Mouse (Mus musculus): ENCODE measurements around the gene Gm20388.

The Gm20388 gene

DNA sequence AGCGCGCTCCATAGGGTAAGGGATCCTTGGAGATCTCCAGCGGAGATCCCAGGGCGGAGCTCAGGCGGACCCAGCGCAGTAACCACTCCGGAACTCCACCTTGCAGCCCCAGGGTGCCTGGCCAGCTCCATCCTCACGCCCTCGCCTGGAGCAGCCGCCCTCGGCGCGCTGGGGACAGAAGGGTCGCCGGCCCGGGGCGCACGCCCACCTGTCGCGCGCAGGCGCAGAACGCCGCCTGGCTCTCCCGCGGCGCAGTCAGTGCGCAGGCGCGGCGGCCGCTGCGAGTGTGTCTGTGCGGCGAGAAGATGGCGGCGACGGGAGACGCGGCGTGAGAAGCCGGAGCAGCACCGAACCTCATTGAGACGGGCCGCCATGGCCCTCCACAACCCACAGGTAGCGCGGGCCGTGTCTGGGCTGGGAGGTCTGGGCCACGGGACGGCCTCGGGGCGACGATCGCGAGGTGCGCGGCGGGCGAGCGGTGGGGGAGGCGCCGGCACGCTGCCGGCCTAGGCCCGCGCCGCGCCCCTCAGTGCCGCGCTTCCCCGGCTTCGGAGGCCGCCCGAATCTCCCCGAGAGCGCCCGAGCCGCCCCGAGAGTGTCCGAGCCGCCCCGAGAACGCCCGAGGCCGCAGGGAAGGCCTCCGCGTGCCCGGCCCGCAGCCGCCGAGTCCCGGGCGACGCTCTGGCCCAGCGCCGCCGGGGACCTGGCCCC is at the start of gene Gm20388:
Gm20388 (plus strand) TSS at position 295 of the 711 bp plus-strand sequence.
- DNase-seq (ENCODE audit: low read depth, low spot score), result peak; percentile 92

- DNase-seq (ENCODE audit: low read depth, low spot score), result peak; percentile 96
Measured at GRCm38 (mm10) chr8:119861706-119862389, 48.8 kb upstream of the Gm20388 start, which contains the start of gene Klhl36. Gene Klhl36, plus strand, starts transcription at chr8:119862266.

DNA sequence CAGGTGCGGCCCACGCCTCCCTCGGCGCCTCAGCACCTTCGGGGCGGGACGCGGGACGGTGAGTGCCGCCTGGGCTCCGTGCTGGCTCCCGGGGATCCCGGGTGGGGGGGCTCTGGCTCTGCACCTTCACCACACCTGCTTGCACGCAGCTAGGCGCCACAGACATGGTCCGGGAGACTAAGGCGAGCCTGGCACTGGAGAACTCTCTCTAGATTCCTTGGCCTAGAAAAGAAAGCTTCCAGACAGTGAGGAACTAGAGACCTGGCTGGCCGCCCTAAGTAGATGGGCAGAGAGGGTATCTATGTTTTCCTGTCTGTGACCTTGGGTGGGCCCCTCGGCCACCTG is 48.3 kb upstream of the Gm20388 start:
- no peak for DNase-seq (ENCODE audit: low read depth, low spot score)

- peak; percentile 36 for DNase-seq (ENCODE audit: low read depth, low spot score)
Measured at GRCm38 (mm10) chr8:119862749-119863148, 47.9 kb upstream of the Gm20388 start.

GRCm38 (mm10) chr8:119869616-119870015 is 41.0 kb upstream of the Gm20388 start:
- no peak for DNase-seq (ENCODE audit: low read depth, low spot score)

GRCm38 (mm10) chr8:119873181-119873580 is 37.5 kb upstream of the Gm20388 start:
- DNase-seq (ENCODE audit: low read depth, low spot score), result no peak

DNA sequence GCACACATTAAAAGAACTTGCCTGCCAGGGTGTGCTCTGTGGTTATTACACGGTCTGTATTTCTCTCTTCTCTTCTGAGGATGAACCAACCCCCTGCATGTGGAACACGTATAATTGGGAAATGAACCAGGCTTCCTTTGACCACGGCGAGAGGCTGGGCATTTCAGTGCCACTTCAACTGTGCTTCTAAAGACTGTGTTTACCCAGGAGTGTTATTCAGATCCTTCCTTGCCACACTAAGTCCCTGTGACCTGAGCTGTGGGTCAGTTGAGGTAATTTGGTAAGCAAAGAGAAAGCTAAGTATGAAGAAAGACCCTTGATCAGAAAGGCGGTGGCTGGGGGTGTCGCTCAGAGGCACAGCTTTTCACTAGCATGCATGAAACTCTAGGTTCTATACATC is 29.3 kb upstream of the Gm20388 start:
- DNase-seq (ENCODE audit: low read depth, low spot score), result no peak

GRCm38 (mm10) chr8:119881917-119882316 is 28.7 kb upstream of the Gm20388 start:
- no peak for DNase-seq (ENCODE audit: low read depth, low spot score)

DNA sequence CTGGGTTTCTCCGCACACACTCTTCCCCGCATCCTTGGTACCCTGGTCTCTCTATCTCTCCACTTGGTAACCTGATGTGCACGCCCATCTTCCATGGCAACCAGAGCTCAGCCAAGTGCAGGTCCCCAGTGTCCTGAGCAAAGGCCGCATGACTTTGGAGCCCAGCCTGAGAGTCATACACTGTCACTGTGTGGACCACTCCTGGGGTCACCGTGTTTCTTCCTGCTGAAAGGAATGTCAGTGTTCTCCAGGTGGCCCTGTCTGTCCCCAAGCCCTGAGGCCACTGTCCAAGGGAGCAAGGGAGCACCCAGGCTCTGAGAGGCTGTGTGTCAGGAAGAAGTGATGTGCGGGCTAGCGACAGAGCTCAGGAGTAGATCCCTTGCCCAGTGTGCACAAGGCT is 27.4 kb upstream of the Gm20388 start:
- DNase-seq (ENCODE audit: low read depth, low spot score), result no peak

DNA sequence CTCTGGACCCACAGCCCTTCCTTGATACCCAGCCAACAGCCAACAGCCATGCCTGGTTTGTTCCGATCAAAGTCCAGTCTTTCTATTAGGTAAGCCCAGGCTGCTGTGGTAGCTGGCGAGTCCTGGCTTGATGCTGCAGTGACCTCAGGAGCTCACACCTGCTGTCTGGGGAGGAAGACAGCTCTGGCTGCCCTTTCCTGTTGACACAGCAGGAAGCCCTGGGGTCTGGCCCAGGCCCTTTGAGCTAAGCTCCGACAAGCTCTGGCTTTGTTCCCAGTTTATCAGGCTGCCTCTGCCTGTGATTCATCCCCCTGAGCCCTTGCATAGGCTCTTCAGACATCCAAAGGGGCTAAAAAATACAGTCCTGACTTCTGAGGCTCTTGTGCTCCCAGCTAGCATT is 25.0 kb upstream of the Gm20388 start:
- DNase-seq (ENCODE audit: low read depth, low spot score), result peak; percentile 86

DNA sequence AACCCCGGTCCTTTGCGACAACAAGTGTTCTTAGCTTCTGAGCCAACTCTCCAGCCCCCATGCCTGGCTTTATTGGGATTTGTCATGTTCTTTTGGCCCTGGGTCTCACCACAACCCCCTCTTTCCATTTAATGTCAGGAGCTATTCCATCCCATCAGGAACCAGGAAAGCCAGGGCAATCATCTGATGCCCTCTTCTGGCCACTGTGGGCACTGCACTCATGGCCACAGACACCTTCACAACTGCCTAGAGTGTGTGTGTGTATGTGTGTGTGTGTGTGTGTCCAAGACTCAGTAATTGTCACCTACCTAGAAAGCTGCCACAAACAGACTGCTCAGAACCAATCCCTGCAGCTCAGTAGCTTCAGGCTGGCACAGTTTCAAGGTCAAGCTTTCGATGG is 23.5 kb upstream of the Gm20388 start:
- peak; percentile 27 for DNase-seq (ENCODE audit: low read depth, low spot score)

GRCm38 (mm10) chr8:119888012-119888411 is 22.6 kb upstream of the Gm20388 start:
- DNase-seq (ENCODE audit: low read depth, low spot score), result no peak

- DNase-seq (ENCODE audit: low read depth, low spot score), result no peak
Measured at GRCm38 (mm10) chr8:119897069-119897468, 13.6 kb upstream of the Gm20388 start.

- no peak for DNase-seq (ENCODE audit: low read depth, low spot score)
Measured at GRCm38 (mm10) chr8:119897933-119898332, 12.7 kb upstream of the Gm20388 start.

GRCm38 (mm10) chr8:119901349-119901748 is 9.3 kb upstream of the Gm20388 start:
- no peak for DNase-seq (ENCODE audit: low read depth, low spot score)

DNA sequence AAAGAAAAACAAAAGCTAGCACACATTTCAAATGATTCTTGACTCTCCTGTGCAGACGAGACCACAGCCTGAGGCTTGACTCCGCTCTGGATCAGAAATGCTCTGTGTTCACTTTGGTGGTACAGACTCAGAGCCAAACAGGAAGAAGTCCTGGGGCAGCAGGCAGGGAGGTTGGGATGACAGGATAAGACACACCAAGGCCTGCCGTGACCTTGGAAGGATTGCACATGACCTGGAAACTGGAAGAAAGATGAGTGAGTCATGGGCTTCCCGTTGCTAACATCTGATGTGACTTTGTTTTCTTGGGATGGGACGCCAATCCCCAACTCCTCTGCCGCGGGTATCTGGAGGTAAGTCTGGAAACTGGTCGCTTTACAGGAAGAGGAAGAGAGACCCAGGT is 8.7 kb upstream of the Gm20388 start:
- DNase-seq (ENCODE audit: low read depth, low spot score), result no peak

DNA sequence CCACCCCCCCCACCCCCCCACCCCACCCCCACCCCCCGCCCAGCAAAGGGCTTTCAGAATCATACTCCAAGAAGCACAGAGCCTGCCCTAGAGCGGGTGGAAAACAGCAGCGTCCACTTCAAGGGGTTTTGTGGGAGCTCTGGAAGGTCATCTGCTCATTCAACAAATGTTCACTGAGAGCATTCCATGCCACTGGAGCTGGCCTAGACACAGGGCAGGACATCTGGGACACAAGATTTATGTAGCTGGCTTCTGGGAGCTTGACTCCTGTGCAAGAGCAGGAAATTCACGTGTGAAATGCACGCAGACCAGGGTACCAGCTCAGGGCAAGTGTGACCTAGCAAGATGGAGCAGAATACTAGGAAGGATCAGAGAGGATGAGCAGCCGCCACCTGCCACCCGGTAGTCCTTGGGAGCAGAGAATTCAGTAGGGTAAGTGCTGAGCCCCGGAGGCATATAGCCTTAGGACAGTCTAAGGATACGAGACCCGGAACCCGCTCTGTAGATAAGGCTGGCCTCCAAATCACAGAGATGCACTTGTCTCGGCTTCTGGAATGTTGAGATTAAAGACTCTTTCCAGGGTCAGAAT is 6.2 kb upstream of the Gm20388 start:
- no peak for DNase-seq (ENCODE audit: low read depth, low spot score)

DNA sequence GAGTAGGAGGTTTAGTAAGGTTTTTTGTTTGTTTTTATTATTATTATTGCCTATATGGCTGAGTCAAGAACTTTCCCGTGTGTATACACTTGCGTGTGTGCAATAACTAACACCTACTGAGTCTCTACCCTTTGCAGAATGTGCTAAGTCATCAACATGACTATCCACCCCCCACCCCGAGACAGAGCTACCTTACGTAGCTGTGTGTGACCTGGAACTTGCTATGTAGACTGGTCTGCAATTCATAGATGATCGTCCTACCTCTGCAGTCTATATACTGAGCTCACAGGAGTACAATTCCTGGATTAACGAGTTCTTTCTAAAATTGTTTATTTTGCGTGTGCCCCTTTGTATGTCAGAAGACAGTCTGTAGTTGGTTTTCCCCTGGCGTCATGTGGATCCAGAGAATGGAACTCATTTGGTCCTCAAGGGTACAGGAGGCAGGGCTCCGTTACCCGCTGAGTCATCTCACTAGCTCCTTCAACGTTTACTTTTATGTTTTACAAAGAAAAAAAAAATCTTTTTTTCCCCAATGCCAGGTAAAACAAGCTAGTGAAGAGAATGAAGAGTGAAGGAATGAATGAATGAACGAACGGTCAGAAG is 596 bp upstream of the Gm20388 start, which contains the start of gene Usp10:
Usp10 (plus strand) TSS at position 417 of the 603 bp plus-strand sequence.
- DNase-seq (ENCODE audit: low read depth, low spot score), result peak; percentile 54

DNA sequence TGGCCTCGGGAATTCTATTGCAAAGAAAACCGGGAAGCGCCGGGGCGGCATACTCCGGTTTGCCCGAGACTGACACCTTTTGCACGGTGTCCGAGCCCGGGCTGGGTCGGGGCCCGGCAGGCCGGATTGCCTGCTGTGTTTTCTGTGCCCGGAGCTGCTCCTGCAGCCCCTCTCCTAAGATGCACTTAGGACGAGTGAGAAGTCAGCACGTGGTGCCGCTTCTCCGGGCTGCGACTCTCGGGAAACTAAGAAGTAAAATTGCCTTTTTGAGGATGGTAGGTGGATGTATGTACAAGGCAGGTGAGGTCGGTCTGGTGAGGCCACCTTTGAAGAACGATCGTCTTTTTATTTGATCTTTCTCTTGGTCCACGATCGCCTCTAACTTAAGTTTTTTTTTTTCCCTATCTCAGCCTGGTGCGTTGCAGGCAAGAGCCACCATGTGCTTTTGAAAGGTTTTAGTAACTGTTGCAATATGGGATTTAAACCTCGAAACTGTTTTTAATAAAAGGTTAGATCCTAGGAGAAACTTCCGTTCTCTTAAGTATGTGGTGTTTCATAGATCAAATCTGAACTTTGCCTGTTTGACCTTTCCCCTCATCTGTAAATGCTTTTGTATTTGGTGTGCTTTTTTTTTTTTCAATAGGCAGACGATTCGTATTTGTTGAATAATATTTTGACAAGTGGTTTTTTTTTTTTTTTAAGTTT is 769 bp downstream of the Gm20388 start:
- DNase-seq (ENCODE audit: low read depth, low spot score), result no peak

GRCm38 (mm10) chr8:119912643-119913042 is 2.0 kb downstream of the Gm20388 start:
- DNase-seq (ENCODE audit: low read depth, low spot score), result no peak

DNA sequence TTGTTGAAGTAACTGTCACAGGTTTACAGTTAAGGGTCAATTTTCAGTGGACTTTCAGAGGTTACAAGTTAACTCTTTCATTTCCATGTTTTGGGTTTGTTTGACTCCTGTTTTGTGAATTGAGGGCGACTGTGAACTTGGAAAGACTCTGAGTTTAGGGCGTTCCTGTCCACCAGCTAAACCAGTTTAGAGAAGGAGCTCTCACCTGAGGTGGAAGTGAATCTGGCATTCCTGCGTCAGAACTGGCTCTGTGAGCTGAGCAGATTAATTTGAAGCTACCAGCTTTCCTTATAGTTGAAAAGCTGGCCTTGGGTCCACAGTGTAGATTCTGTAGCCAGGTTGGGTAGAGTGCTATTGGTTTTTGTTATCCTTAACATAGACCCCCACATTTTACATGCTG is 2.5 kb downstream of the Gm20388 start:
- DNase-seq (ENCODE audit: low read depth, low spot score), result no peak

DNA sequence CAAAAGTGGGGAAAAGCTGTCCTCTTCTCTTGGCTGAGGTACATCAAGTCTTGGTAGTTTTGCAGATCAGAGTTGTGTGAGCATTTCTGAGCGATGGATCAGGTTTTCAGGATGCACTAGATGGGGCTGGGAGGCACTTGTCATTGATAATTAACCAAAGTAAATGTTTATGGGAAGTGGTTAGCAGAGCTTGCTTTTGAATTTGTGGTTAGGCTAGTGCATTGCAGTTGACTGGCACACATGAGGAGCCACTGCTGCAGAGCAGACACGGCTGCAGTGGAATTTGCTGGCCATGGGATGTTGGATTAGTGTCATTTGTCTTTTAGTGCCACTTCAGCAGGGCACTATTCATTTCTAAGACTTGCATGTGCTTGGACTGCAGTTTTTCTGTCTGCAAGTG is 3.5 kb downstream of the Gm20388 start:
- DNase-seq (ENCODE audit: low read depth, low spot score), result no peak
